Mouse (Mus musculus): ENCODE results near the gene Wwox.

- TF ChIP-seq CTCF (IDR thresholded peaks at IDR 0.05 in 2 of 3, conservative IDR thresholded peaks at IDR 0.05 in 1 of 3; ENCODE audit: control insufficient read depth in 1 of 3, insufficient read depth in 1 of 3, low read depth in 2 of 3, low read length in 3 of 3, poor library complexity in 1 of 3, severe bottlenecking in 1 of 3) (no peak), NELFE (IDR thresholded peaks at IDR 0.05; ENCODE audit: low read depth, low read length) (no peak), POLR2AphosphoS2 (IDR thresholded peaks at IDR 0.05; ENCODE audit: low read length) (no peak), NRF1 (IDR thresholded peaks at IDR 0.05; ENCODE audit: insufficient read depth, low read depth, low read length, poor library complexity, severe bottlenecking) (no peak), POLR2A (IDR thresholded peaks at IDR 0.05; ENCODE audit: control insufficient read depth in 1 of 2, insufficient read depth in 1 of 2, low read depth in 1 of 2, low read length in 2 of 2, poor library complexity in 1 of 2) (no peak), HCFC1 (IDR thresholded peaks at IDR 0.05; ENCODE audit: low read depth, low read length) (no peak), ETS1 (IDR thresholded peaks at IDR 0.05; ENCODE audit: low read depth, low read length) (no peak), GATA1 (IDR thresholded peaks at IDR 0.05; ENCODE audit: low read depth, low read length) (no peak), TCF12 (IDR thresholded peaks at IDR 0.05; ENCODE audit: low read depth, low read length) (no peak), MAX (IDR thresholded peaks at IDR 0.05; ENCODE audit: low read length) (no peak), EP300 (IDR thresholded peaks at IDR 0.05; ENCODE audit: low read depth in 1 of 2, low read length in 2 of 2) (no peak), USF1 (IDR thresholded peaks at IDR 0.05; ENCODE audit: low read depth, low read length) (no peak), SIN3A (IDR thresholded peaks at IDR 0.05; ENCODE audit: low read length) (no peak)
Observed at GRCm38 (mm10) chr8:115273976-115274375, 834.5 kb downstream of the Wwox start.
